Mouse (Mus musculus) liver, adult 2 months (tissue): Measurements from ENCODE around the gene Cntn1.

Source experiments
- CTCF ChIP-seq: fragments of 200-500 bp; IDR thresholded peaks from 2 replicates; pipeline ENCODE4 v1.5.1; 2011; ENCODE audit warnings: low read depth, low read length, control low read depth
- POLR2A ChIP-seq: fragments of 200-500 bp; IDR thresholded peaks from 2 replicates; pipeline ENCODE4 v1.6.1; 2011; ENCODE audit warnings: low read length, control low read depth; ENCODE audit not compliant: insufficient read depth; ENCODE audit errors: extremely low read depth

- TF ChIP-seq CTCF = no peak
- no peak for TF ChIP-seq POLR2A
These were observed 110.4 kb downstream of the Cntn1 start for GRCm38 (mm10) chr15:92161163-92162025.
